Mouse (Mus musculus) ES-Bruce4 (cell line): Measurements from ENCODE around the gene Nbl1.

Experiments
- CTCF ChIP-seq: IDR thresholded peaks from one replicate; pipeline ENCODE4 v1.8.1; 2011; ENCODE audit warnings: low read depth, low read length
- POLR2A ChIP-seq: IDR thresholded peaks from one replicate; pipeline ENCODE4 v1.8.1; 2011; ENCODE audit warnings: low read length; ENCODE audit not compliant: insufficient read depth

GRCm38 (mm10) chr4:139101546-139101945 is 8.8 kb upstream of the Nbl1 start:
- no peak for TF ChIP-seq POLR2A
- TF ChIP-seq CTCF: no peak
